Mouse (Mus musculus) forebrain, embryonic 16.5 days (tissue): ENCODE data around the gene Nbr1. TPM values are rescaled to one million over a fixed set of nuclear protein-coding genes. Genes with fewer than 3 reads are reported as not detected.
A peak's percentile ranks its signal among the peaks of the same experiment; 100 is the strongest.

Experiments
- ATAC-seq: fragments of 200-750 bp; cut with Nextera tagmentation; 2 replicates; pipeline ENCODE4 v1.8.0; 2017; ENCODE audit warnings: mild to moderate bottlenecking, moderate library complexity
- H3K27ac ChIP-seq: fragments of 300-500 bp; sonication (generic); 2 replicates; pipeline ENCODE4 v1.5.1; 2014; ENCODE audit warnings: low read length, control low read depth
- H3K27me3 ChIP-seq: fragments of 300-500 bp; sonication (generic); replicated peaks from 2 replicates; pipeline ENCODE4 v1.6.1; 2014; ENCODE audit warnings: low read length; ENCODE audit not compliant: control insufficient read depth, insufficient read depth
- H3K36me3 ChIP-seq: fragments of 300-500 bp; sonication (generic); 2 replicates; pipeline ENCODE4 v1.6.1; 2014; ENCODE audit not compliant: control insufficient read depth, insufficient read depth
- H3K4me1 ChIP-seq: fragments of 300-500 bp; sonication (generic); replicated peaks from 2 replicates; pipeline ENCODE4 v1.6.1; 2014; ENCODE audit warnings: low read length; ENCODE audit not compliant: control insufficient read depth, insufficient read depth
- H3K4me2 ChIP-seq: fragments of 300-500 bp; sonication (generic); 2 replicates; pipeline ENCODE4 v1.6.1; 2014; ENCODE audit warnings: mild to moderate bottlenecking, low read length, control low read depth
- H3K4me3 ChIP-seq: fragments of 300-500 bp; sonication (generic); replicated peaks from 2 replicates; pipeline ENCODE4 v1.5.1; 2014; ENCODE audit warnings: mild to moderate bottlenecking, low read length, control low read depth
- H3K9ac ChIP-seq: fragments of 300-500 bp; sonication (generic); replicated peaks from 2 replicates; pipeline ENCODE4 v1.6.1; 2014; ENCODE audit warnings: low read depth, low read length, control low read depth
- H3K9me3 ChIP-seq: fragments of 300-500 bp; sonication (generic); 2 replicates; pipeline ENCODE4 v1.6.1; 2016; ENCODE audit warnings: low read length; ENCODE audit not compliant: control insufficient read depth
- WGBS: fragments of 180-500 bp; shearing (Covaris S2); extraction: QIAGEN DNeasy Blood & Tissue Kit; methylation state at CpG from one replicate; pipeline ENCODE4 v1.1.7; 2014; 5-methylcytosine and 5-hydroxymethylcytosine counted together
- polyA plus RNA-seq: library from polyadenylated mRNA; unstranded; fragments of >200 nt; fragmentation: Nextera tagmentation; extraction: Ambion mirVana; gene quantifications from 2 replicates; pipeline ENCODE4 v1.2.1, GENCODE M21; 2015

Nbr1 gene
- 126 and 139 TPM in 2 replicates for polyA plus RNA-seq

- Histone ChIP-seq H3K4me1 (peaks cover 38% of the 10 kb centered on the region), H3K27me3 (no peaks in the 10 kb centered on the region), H3K4me2 (peak within 1 kb of the TSS; percentile 79), H3K36me3 (no peaks in the 10 kb centered on the region), H3K9ac (peak within 1 kb of the TSS; percentile 74), H3K27ac (peak within 1 kb of the TSS; percentile 98), H3K9me3 (no peaks in the 10 kb centered on the region), H3K4me3 (peak within 1 kb of the TSS; percentile 68)
- ATAC-seq, result peak; percentile 79
- WGBS, result under 1% methylated on average over 43 of the region's 43 CpGs
These were observed at the start of gene Nbr1, which contains the start of gene Brca1 for GRCm38 (mm10) chr11:101551751-101552475. TSS of gene Nbr1 (plus strand) at chr11:101552149. TSS of gene Brca1 (minus strand) at chr11:101551955.

- no peaks in the 10 kb centered on the region for H3K27me3 ChIP-seq
- no peak overlapping the region; the same call in 1 of the 2 replicates for H3K27ac ChIP-seq
- peak; percentile 84 for ATAC-seq
- no peak overlapping the region for H3K9ac ChIP-seq
- H3K4me3 ChIP-seq, result no peak overlapping the region
- WGBS, result 35% methylated on average over 5 of the region's 5 CpGs
- no peaks in the 10 kb centered on the region for H3K36me3 ChIP-seq
- H3K9me3 ChIP-seq, result no peaks in the 10 kb centered on the region
- H3K4me1 ChIP-seq, result peaks cover 3% of the 10 kb centered on the region; the same call in 1 of the 2 replicates
- no peak overlapping the region for H3K4me2 ChIP-seq
These were observed 45.6 kb upstream of the Nbr1 start for GRCm38 (mm10) chr11:101506269-101506780.

- H3K27me3 ChIP-seq, result no peaks in the 10 kb centered on the region
- H3K36me3 ChIP-seq, result no peaks in the 10 kb centered on the region
- peaks cover 3% of the 10 kb centered on the region; the same call in 1 of the 2 replicates for H3K4me1 ChIP-seq
- no peak for ATAC-seq
- no peaks in the 10 kb centered on the region for H3K9me3 ChIP-seq
- no peak overlapping the region for H3K4me3 ChIP-seq
- WGBS, result 92% methylated on average over 7 of the region's 7 CpGs
- no peak overlapping the region for H3K9ac ChIP-seq
- no peak overlapping the region for H3K27ac ChIP-seq
- no peak overlapping the region for H3K4me2 ChIP-seq
These were observed 44.9 kb upstream of the Nbr1 start for GRCm38 (mm10) chr11:101507090-101507489.

GRCm38 (mm10) chr11:101518937-101519336 lies 33.0 kb upstream of the Nbr1 start:
- WGBS, result 75% methylated on average over 5 of the region's 5 CpGs
- Histone ChIP-seq H3K4me3 (no peak overlapping the region), H3K9me3 (no peaks in the 10 kb centered on the region), H3K36me3 (no peaks in the 10 kb centered on the region), H3K27ac (no peak overlapping the region), H3K4me1 (no peaks in the 10 kb centered on the region), H3K27me3 (no peaks in the 10 kb centered on the region), H3K4me2 (no peak overlapping the region), H3K9ac (no peak overlapping the region)
- ATAC-seq, result no peak

DNA sequence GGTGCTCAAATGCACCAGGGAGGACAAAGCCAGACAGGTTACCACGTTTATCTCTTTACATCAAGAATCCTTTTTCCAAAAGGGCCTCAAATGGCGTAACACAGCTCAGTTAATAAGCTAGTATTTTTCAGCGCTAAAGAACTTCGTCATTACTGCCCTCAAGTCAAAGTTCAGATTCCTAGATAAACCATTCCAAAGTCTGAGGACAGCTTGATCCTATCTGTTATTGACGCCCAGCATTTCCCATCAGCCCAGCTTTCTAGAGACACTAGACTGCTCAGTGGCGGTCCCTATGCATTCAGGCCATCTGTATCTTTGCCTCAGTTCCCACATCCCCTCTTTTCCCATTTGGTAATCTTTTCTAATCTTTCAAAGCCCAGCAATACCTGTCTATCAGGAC lies 32.6 kb upstream of the Nbr1 start:
- Histone ChIP-seq H3K36me3 (no peaks in the 10 kb centered on the region), H3K27me3 (no peaks in the 10 kb centered on the region), H3K9ac (no peak overlapping the region), H3K9me3 (no peaks in the 10 kb centered on the region), H3K4me1 (no peaks in the 10 kb centered on the region), H3K4me3 (no peak overlapping the region), H3K27ac (no peak overlapping the region), H3K4me2 (no peak overlapping the region)
- no peak for ATAC-seq
- WGBS, result 92% methylated on average over 6 of the region's 6 CpGs

GRCm38 (mm10) chr11:101524446-101524845 lies 27.5 kb upstream of the Nbr1 start:
- Histone ChIP-seq H3K27ac (no peak overlapping the region), H3K27me3 (no peaks in the 10 kb centered on the region), H3K4me2 (no peak overlapping the region), H3K4me3 (no peak overlapping the region), H3K36me3 (no peaks in the 10 kb centered on the region), H3K4me1 (peaks cover 16% of the 10 kb centered on the region), H3K9ac (no peak overlapping the region), H3K9me3 (no peaks in the 10 kb centered on the region)
- WGBS, result 95% methylated on average over 8 of the region's 8 CpGs
- no peak for ATAC-seq

DNA sequence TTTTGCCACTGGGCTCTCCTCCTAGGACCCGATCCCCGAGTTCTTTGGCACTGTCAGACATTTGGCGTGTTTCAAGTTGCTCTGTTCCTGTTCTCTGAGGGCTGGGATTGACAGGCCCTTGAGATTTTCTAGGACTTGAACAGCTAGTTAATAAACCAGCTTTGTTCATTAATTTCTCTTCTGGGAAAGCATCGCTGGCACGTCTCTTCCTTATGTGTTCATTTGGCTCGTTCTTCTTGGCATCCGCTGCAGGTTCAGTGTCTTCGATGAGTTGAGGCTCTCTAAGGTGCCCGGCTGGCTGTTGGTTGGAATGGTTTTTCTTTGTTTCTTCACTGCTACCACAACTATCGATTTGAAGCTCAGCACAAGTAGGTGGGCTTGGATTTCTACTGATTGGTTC lies 26.9 kb upstream of the Nbr1 start:
- Histone ChIP-seq H3K36me3 (no peaks in the 10 kb centered on the region), H3K4me3 (no peak overlapping the region), H3K9ac (no peak overlapping the region), H3K9me3 (no peaks in the 10 kb centered on the region), H3K4me2 (no peak overlapping the region), H3K4me1 (peaks cover 16% of the 10 kb centered on the region), H3K27me3 (no peaks in the 10 kb centered on the region), H3K27ac (peak overlapping the region; percentile 75)
- ATAC-seq, result no peak
- WGBS, result 57% methylated on average over 10 of the region's 10 CpGs

- Histone ChIP-seq H3K4me2 (no peak overlapping the region; the same call in 1 of the 2 replicates), H3K4me3 (no peak overlapping the region), H3K27me3 (no peaks in the 10 kb centered on the region), H3K27ac (peak overlapping the region; percentile 75), H3K9me3 (no peaks in the 10 kb centered on the region), H3K4me1 (peaks cover 16% of the 10 kb centered on the region), H3K9ac (no peak overlapping the region), H3K36me3 (no peaks in the 10 kb centered on the region)
- ATAC-seq, result peak; percentile 95
- WGBS, result 53% methylated on average over 9 of the region's 9 CpGs
These were observed 25.9 kb upstream of the Nbr1 start for GRCm38 (mm10) chr11:101525936-101526595.

DNA sequence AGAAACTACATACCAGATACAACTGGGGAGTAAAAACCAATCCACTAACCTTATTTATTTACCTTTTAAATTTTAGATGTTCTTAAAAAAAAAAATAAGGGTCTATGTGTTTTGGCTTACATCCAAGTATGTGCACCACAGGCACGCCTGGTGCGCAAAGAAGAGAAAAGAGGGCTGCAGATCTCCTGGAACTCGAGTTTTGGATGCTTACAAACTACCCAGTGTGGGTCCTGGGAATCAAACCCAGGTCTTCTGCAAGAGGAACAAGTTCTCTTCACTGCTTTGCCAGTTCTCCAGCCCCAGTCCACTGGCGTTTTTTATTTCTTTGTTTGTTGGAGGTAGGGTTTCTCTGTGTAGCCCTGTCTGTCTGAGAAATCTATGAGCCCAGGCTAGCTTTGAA lies 25.3 kb upstream of the Nbr1 start:
- Histone ChIP-seq H3K4me2 (no peak overlapping the region), H3K27ac (peak overlapping the region; percentile 74), H3K27me3 (no peaks in the 10 kb centered on the region), H3K36me3 (no peaks in the 10 kb centered on the region), H3K9ac (no peak overlapping the region), H3K4me3 (no peak overlapping the region), H3K9me3 (no peaks in the 10 kb centered on the region), H3K4me1 (peaks cover 16% of the 10 kb centered on the region)
- ATAC-seq, result no peak
- WGBS, result 47% methylated on average over 4 of the region's 4 CpGs
